Mouse (Mus musculus): Measurements from ENCODE around the gene Zfp831. TPM values are rescaled to one million over a fixed set of nuclear protein-coding genes. Genes with fewer than 3 reads are reported as not detected.

The Zfp831 gene
- total and polyA plus RNA-seq, 3 experiments: 0.11 TPM; not detected in 2

DNA sequence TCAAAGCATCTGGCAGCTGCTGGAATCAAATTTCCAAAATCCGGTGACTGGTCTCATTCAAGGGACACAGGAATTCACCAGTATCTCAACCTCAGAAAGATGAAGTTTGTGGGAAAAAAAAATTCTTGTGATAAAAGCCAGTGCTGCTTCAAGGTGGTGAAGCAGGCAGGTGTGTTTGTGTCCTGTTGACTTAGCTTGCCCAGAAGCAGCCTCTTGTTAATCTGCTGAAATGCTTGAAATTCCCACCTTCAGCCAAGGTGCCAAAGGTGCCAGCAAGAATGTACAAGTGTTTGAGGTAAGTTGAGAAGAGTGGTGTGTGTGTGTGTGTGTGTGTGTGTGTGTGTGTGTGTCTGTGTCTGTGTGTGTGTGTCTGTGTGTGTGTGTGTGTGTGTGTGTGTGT lies 110.9 kb downstream of the Zfp831 start:
- ATAC-seq (ENCODE audit: extremely low read depth, insufficient number of reproducible peaks, low FRiP score, poor library complexity, severe bottlenecking) (no peak), DNase-seq (ENCODE audit: low spot score) (no peak)
- H3K27me3 ChIP-seq (ENCODE audit: insufficient read depth, low read length): no peaks in the 10 kb centered on the region
- no peak for TF ChIP-seq GATA1 (IDR thresholded peaks at IDR 0.05; ENCODE audit: borderline replicate concordance, low read length)
- TF ChIP-seq CTCF (IDR thresholded peaks at IDR 0.05; ENCODE audit: low read depth, low read length): no peak
- H3K4me3 ChIP-seq (ENCODE audit: low read depth, low read length): no peak overlapping the region
- H3K9me3 ChIP-seq (replicated peaks): peaks cover 65% of the 10 kb centered on the region
- no peaks in the 10 kb centered on the region for H3K36me3 ChIP-seq (replicated peaks)
- H3K4me1 ChIP-seq (ENCODE audit: insufficient read depth, low read depth, low read length): no peaks in the 10 kb centered on the region

DNA sequence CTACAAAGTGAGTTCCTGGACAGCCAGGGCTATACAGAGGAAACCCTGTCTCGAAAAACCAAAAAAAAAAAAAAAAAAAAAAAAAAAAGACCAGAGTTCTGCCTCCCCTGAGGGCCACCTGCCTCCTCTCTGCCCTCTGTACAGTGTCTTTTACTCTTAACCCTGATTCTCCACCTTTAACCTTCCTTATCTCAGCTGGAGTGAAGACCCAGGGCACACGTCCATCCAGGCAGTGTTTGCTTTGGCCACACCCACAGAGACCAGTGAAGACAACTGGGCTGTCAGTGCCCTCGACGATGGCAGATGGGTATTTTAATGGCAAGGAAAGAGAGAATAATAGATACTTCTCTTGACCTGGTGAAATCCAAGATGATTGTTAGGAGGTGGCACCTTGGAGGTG lies 115.9 kb downstream of the Zfp831 start:
- H3K9me3 ChIP-seq (replicated peaks): peaks cover 83% of the 10 kb centered on the region
- no peak overlapping the region for H3K4me3 ChIP-seq (ENCODE audit: low read depth, low read length)
- H3K36me3 ChIP-seq (replicated peaks): no peaks in the 10 kb centered on the region
- ATAC-seq (ENCODE audit: extremely low read depth, insufficient number of reproducible peaks, low FRiP score, poor library complexity, severe bottlenecking) (no peak), DNase-seq (ENCODE audit: low spot score) (no peak)
- no peaks in the 10 kb centered on the region for H3K27me3 ChIP-seq (ENCODE audit: insufficient read depth, low read length)
- no peak for TF ChIP-seq GATA2 (IDR thresholded peaks at IDR 0.05; ENCODE audit: borderline replicate concordance, low read depth, low read length)
- no peak for TF ChIP-seq TAL1 (conservative IDR thresholded peaks at IDR 0.05; ENCODE audit: low read depth, low read length)
- TF ChIP-seq GATA1 (IDR thresholded peaks at IDR 0.05; ENCODE audit: borderline replicate concordance, low read length): no peak
- TF ChIP-seq POLR2AphosphoS5 (IDR thresholded peaks at IDR 0.05; ENCODE audit: insufficient replicate concordance, low read depth, low read length): no peak
- no peak for TF ChIP-seq CTCF (IDR thresholded peaks at IDR 0.05; ENCODE audit: low read depth, low read length)
- H3K4me1 ChIP-seq (ENCODE audit: insufficient read depth, low read depth, low read length): no peaks in the 10 kb centered on the region

Other genes with a start within 250 kb of the Zfp831 start
- gene Nelfcd, start 227.7 kb upstream of the Zfp831 start, total RNA-seq (2014; fragmentation: Nextera tagmentation): 29.6 and 44.9 TPM in 2 replicates
- gene Nelfcd, start 227.7 kb upstream of the Zfp831 start, total RNA-seq (2017): 43.6 and 47.4 TPM in 2 replicates
- gene Nelfcd, start 227.7 kb upstream of the Zfp831 start, polyA plus RNA-seq (2012): 45.0 and 51.7 TPM in 2 replicates
- gene Ctsz, start 204.5 kb upstream of the Zfp831 start, total RNA-seq (2014; fragmentation: Nextera tagmentation): 13.5 and 24.8 TPM in 2 replicates
- gene Ctsz, start 204.5 kb upstream of the Zfp831 start, total RNA-seq (2017): 27.1 and 32.5 TPM in 2 replicates
- 21.4 and 22.1 TPM in 2 replicates for gene Ctsz, start 204.5 kb upstream of the Zfp831 start, polyA plus RNA-seq (2012)
- gene Tubb1, start 192.8 kb upstream of the Zfp831 start, total RNA-seq (2014; fragmentation: Nextera tagmentation): not detected in 2 replicates
- 0.05 and 0.12 TPM in 2 replicates for gene Tubb1, start 192.8 kb upstream of the Zfp831 start, total RNA-seq (2017)
- gene Tubb1, start 192.8 kb upstream of the Zfp831 start, polyA plus RNA-seq (2012): not detected in 2 replicates
- gene Atp5e, start 179.4 kb upstream of the Zfp831 start, total RNA-seq (2014; fragmentation: Nextera tagmentation): 21.2 and 28.5 TPM in 2 replicates
- 38.8 and 43.7 TPM in 2 replicates for gene Atp5e, start 179.4 kb upstream of the Zfp831 start, total RNA-seq (2017)
- 2.6 and 3.1 TPM in 2 replicates for gene Atp5e, start 179.4 kb upstream of the Zfp831 start, polyA plus RNA-seq (2012)
- 88.7 and 90.7 TPM in 2 replicates for gene Prelid3b, start 170.5 kb upstream of the Zfp831 start, total RNA-seq (2014; fragmentation: Nextera tagmentation)
- 154 and 165 TPM in 2 replicates for gene Prelid3b, start 170.5 kb upstream of the Zfp831 start, total RNA-seq (2017)
- gene Prelid3b, start 170.5 kb upstream of the Zfp831 start, polyA plus RNA-seq (2012): 32.0 and 57.8 TPM in 2 replicates
- gene Edn3, start 117.1 kb downstream of the Zfp831 start, total RNA-seq (2014; fragmentation: Nextera tagmentation): not detected in 2 replicates
- gene Edn3, start 117.1 kb downstream of the Zfp831 start, total RNA-seq (2017): 0.11 and 0.17 TPM in 2 replicates
- gene Edn3, start 117.1 kb downstream of the Zfp831 start, polyA plus RNA-seq (2012): not detected in 2 replicates

Data from G1E (cell line).